Mouse (Mus musculus) cerebral cortex, adult 2 months (tissue): ENCODE measurements around the gene Hoxc6.

Source experiments
- WGBS: fragments of 180-500 bp; shearing (Covaris S2); methylation state at CpG from one replicate; pipeline ENCODE4 v1.1.7; 2018; 5-methylcytosine and 5-hydroxymethylcytosine counted together

Gene Hoxc6

DNA sequence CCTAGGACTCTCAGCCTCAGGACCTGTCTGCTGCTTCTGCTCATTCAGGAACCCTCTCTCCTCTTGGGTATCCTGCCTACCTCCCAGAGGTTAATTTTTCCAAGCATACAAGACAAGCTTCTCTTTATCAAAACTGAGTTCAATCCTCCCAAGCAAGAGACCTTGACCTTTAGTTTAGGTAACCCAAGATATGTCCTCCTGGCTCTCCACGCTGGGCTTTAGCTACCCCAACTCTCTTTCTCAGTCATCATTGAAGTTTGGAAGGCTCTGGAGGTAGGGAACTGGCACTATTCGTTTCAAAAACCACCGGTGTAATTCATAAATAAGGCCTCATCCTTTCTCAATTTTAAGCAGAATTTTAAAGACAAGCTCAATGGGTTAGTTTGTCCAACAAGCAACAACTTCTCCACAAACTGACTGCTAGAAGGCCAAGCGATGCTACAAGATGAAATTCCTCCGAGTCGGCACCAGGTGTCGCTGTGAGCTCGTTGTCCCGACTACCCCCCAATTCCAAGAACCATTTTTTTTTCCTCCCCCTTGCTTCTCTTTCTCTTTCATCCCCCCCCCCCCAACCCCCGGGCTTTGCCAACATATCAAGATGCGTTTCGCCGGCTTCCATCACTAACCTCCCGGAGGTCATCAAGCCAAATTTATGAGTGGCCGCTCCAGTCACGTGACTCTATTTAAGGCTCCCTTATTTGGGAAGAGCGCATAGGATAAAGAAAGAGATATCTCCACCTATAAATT lies 15.4 kb downstream of the Hoxc6 start:
- 6% methylated on average over 17 of the region's 17 CpGs for WGBS

DNA sequence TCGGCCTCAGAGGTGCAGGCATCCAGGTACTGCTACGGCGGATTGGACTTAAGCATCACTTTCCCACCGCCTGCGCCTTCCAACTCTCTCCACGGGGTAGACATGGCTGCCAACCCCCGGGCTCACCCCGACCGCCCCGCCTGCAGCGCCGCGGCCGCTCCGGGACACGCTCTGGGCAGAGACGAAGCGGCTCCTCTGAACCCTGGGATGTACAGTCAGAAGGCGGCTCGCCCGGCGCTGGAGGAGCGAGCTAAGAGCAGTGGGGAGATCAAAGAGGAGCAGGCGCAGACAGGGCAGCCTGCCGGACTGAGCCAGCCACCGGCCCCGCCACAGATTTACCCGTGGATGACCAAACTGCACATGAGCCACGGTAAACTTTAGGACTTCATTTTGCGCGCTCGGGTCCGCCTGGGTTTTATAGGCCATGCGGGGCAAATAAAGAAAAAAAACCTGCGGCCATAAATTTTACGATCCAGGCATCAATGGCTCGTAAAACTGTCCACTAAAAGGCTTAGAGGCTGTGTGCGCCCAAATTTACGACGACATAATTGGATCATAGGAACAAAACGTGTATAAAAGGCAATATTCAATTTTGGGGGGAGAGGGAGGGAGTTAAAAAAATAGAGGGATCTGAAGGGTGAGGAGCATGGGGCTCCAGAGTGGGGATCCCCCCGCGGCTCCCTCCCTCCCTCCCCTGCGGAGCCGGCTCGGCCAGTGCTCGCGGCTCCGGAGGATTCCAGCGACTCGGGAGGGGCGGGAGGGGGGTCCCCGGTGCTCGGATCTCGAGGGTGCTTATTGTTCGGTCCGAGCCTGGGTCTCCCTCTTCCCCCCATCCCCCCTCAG lies 16.3 kb downstream of the Hoxc6 start:
- 2% methylated on average over 51 of the region's 57 CpGs for WGBS

DNA sequence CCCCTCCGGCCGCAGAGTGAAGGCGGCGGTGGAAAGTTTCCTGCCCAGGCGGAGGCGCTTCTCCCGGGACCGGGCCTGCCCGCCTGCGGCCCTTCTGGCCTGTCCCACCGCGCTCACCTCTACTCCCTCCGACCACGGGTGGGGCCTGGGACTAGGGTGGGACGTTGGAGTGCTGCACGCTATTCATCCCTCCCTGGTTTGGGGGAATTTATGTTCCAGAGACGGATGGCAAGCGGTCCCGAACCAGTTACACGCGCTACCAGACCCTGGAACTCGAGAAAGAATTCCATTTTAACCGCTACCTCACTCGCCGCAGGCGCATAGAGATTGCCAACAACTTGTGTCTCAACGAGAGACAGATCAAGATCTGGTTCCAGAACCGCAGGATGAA lies 16.9 kb downstream of the Hoxc6 start:
- WGBS, result 6% methylated on average over 28 of the region's 28 CpGs

DNA sequence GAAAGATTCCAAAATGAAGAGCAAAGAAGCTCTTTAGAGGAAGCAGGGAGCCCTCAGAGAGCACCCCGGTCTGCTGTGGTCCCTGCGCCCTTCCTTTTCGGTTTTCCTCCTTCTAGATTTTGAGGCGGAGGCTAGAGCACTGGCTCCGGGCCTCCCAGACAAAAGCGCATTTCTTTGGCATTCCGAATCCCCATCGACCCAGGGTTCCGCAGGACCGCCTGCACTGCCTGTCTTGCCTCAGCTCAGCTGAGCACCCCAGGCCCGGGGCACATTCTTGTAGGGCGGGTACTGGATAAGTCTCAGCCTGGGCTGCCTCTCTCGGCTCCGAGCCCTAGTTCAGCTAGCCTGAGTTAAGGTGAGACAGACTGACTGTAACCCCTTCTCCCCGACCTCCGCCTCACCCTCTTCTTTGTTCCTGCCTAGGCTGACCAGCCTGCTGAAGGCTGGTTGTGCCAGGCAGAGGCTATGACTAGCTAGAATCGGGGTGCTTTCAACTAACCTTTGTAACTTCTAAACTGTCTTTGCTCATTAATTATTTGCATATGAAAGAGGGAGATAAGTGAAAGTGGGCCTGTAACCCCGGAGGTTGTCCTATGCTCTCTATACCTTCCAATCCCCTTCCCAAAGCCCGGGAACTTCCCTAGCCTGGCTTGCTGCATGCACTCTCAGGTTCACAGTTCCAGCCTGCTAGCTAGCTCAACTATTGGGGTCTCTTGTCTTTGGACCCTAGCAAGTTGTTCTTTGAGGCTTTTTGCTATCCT lies 17.5 kb downstream of the Hoxc6 start:
- 21% methylated on average over 19 of the region's 19 CpGs for whole genome bisulfite sequencing

DNA sequence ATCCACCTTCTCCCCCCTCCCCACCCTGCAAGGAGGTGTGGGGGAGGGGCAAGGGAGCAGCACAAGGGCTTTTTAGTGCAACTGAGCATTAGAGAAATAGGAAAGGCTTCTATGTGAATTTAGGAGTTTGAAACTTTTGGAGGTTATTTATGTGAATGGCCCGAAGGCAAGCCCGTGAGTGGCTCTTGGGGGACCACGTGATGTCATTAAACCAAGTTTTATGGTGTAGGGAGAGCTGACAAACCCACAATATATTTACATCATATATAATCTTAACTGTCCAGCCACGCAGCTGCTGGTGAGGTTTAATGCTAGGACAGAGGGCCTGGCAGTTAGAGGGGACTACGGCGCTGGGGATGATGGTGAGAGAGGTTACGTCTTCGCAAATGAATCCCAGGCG lies 20.6 kb downstream of the Hoxc6 start, which contains the start of gene Hoxc4:
TSS of gene Hoxc4 (plus strand) at position 299 of the 400 bp plus-strand sequence.
- 49% methylated on average over 9 of the region's 9 CpGs for WGBS

DNA sequence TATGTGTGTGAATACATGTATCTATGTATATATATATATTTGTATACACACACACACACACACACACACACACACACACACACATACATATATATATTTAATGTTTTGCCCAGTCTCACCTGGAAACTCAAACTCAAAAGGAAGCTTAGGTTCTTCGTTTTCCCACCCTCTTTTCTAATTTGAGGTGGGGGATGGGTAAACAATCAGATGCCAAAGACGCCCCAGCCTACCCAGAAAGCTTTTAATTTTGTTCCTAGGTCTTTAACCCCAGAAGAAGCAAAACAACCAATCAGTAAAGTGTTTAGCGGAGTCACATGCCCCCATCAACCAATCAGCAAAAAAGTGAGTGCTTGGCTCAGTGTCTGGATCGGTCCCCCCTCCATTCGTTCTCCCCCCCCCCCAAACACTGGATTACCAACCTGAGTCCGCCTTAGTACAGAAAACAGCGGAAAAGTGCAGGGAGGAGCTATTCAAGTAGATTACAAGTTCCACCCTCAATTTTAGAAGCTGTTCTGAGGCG lies 22.9 kb downstream of the Hoxc6 start:
- 3% methylated on average over 8 of the region's 8 CpGs for WGBS

DNA sequence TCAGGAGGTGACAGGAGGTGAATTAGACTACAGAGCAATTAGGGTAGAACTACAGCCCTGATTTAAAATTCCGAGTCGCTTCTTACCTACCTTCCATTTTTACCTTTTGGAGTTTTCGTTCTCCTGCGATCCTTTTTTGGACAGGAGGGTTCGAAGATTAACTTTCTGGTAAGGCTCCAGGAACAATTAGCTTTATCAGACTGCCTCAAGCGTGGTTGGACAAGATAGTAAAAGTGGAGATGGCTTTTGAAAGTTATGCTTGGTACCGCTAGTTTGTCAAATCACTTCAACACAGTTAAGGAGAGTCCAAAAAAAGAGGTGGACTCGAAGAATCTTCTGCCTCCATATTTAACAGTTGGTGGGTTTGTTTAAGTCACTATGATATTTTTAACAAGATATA lies 23.5 kb downstream of the Hoxc6 start:
- 9% methylated on average over 8 of the region's 8 CpGs for WGBS

DNA sequence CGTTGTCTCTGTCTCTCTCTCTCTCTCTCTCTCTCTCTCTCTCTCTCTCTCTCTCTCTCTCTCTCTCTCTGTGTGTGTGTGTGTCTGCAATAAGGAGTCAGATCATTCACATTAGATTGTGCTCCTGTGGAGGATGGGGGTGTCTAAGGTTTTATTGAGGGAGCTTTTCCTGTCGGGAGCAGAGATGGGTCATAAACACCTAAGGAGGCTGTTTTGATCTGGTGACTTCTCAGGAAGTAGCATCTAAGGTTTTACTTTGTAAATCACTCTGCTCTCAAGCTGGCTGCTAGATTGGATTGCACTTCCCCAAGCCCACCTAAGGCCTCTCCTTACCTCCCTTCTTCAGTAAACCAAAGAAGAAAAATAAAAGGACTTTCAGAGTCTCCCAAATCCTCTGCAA lies 26.1 kb downstream of the Hoxc6 start:
- WGBS, result 10% methylated on average over 2 of the region's 2 CpGs

DNA sequence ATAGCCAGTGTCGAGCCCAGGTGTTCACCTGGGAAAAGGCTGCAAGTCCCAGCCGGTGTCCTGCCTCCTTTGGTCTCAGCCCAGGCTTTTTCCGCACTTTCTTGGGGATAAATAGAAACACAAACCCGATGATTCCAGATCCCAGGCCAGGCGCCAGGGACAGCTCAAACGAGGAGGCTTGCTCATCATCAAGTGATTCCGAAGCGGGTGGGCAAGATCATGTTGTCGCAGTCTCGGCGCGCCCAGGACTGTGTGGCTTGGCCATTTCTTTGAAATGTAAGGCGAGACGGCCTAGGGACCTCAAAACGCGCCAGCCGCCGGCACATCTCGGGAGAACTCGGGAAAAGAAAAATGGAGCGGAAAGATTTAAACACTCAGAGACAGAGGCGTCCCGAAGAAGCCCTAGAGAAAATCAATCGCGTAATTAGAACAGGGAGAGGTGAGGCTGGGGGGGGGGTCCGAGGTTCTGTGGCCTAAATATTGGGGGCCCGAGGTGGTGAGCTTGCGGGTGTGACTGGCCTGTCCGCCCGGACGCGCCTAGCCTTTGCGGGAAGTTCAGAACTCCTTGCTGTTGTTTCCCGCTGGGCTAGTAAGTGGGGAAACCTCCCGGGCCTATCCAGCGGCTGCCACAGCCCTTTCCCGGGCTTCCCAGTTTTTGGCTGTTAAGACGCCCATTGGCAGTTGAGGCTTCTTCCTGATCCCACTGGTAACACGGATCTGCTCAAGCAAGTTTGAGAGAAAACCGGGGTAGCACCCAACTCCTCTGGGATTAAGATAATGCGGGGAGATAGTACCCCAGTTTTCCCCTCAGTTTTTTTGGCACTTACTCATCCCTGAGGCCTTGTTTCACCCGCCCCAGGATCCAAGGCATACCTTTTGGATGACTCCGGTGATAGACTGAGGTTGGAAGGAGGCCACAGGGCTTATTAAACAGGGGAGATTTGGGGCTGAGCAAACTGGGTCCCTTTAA lies 29.5 kb downstream of the Hoxc6 start:
- 3% methylated on average over 43 of the region's 43 CpGs for WGBS

DNA sequence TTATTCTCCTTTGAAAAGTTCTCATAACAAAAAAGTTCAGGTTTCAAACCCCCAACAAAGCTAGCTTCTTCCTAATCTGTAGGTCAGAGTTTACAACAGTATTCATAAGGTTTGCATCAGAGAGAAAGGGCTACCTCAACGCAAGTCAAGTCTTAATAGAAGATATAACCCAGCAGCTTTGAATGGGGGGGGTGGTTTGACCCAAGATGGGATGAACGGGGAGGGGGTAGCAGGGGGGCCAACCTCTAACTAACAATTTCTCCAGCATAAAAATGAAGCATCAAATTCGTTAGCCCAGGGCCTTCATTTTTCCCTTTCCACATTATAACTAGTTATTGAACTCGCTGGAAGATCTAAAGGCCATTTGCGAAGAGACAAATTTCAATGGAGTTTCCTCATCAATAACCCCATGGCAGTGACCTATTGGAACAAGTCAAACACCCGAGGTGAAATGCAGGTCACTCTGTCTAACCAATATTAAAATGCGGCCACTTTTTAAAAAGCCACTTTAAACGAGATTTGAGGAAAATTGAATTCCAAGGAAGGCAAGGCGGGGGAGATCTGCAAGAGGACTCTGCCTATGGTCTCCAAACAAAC lies 31.0 kb downstream of the Hoxc6 start:
- 13% methylated on average over 9 of the region's 9 CpGs for WGBS

DNA sequence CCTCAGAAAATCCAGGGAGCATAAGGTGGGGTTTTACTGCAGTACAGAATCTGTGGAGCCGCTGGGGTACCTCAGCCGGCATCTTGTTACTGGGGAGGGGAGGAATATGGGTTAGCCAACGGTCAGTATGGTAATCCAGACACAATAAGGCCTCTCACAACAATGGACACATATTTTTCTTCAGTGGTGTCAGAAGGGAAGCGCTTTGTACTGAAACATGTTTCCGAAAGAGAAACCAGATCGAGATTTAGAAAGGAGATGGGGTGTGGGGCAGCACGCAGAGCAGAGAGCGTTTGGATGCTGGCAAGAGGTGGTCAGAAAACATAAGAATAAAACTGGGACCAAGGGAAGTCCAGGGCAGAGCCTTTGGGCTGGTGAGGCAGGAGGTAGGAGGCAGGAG lies 32.1 kb downstream of the Hoxc6 start:
- WGBS, result 5% methylated on average over 8 of the region's 8 CpGs

DNA sequence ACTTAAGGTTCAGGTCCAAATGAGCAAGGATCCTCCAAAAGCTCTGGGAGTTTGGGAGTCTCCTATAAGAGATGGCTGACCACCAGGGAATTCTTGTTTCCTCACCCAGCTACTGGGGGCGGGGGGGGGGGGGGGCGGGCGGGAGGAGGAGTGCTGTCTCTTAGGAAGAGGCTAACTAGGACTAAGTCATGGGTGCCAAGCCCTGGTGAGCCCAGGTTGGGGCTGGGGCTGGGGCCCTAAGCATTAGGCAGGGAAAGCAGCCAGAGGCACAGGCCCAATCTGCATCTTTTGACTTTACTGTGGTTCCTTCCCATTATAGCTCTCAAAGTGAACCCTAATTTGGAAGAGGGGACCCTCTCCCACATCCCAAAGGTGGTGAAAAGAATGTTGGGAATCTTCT lies 34.1 kb downstream of the Hoxc6 start:
- 0% methylated on average over 3 of the region's 3 CpGs for WGBS

DNA sequence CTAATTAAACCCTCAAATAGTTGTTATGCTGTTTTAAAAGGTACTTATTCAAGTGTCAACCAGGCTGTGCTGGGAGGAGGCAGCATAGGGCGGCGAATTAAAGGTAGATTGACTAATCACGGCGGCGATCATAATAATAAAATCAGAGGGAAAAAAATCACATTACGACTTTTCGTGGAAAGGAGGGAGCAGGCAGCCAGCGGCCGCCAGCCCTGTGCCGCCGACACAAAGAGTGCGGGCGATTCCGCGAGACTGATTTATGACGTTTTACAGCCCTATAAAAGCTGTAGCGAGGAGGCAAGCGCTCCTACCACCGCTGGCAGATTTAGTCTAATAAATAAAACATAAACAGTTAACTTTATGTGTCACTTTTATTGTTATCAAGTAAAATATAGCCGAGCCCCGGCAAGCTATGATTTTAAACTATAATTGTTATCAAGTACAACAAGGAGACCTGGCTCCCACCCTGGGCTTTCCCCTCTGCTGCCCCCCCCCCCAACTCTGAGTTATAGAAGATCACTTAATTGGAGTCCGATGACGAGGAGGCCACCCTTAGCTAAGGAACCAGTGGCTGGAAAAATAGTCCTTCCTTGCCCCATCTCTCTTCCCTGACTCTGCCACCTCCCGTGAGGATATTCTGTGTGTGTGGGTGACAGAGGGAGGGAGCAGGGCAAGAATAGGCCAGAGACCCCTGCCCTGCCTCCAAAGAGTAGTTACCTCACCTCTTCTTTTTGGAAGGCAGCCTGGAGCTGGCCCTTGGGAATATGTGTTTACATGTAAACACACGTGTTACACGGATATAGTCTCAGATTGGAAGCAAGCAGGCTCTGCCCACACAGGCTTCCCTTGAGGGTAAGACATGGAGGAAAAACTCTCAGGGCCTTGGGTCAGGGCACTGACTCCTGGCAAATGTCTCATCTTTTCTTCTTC lies 34.9 kb downstream of the Hoxc6 start:
- WGBS, result 4% methylated on average over 26 of the region's 26 CpGs

DNA sequence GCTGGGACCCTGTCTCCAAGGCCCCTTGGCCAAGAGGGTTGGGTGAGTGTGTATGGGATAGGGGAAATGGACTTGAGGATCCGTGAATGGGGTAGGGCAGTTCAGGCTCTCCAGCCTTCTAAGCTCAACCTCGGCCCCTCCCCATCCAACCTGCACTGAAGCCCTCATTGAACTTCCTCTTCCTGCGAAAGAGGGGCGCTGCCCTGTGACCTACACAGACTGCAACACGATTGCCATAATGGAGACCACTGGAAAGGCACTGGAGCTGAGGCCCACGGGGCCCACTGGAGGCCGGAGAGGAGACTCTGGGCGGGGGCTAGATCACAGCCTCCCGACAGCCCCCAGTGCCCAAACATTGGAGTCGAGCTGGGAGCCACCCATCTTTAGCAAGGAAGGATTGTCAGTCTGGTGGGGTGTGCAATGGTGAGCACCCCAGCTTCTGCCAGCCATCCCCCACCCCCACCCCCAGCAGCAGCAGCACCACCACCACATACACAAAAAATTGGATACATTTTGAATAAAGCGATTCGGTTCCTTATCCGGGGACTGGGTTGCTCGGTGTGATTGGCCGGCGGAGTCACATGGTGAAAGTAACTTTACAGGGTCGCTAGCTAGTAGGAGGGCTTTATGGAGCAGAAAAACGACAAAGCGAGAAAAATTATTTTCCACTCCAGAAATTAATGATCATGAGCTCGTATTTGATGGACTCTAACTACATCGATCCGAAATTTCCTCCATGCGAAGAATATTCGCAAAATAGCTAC lies 36.2 kb downstream of the Hoxc6 start:
- 2% methylated on average over 24 of the region's 24 CpGs for WGBS

DNA sequence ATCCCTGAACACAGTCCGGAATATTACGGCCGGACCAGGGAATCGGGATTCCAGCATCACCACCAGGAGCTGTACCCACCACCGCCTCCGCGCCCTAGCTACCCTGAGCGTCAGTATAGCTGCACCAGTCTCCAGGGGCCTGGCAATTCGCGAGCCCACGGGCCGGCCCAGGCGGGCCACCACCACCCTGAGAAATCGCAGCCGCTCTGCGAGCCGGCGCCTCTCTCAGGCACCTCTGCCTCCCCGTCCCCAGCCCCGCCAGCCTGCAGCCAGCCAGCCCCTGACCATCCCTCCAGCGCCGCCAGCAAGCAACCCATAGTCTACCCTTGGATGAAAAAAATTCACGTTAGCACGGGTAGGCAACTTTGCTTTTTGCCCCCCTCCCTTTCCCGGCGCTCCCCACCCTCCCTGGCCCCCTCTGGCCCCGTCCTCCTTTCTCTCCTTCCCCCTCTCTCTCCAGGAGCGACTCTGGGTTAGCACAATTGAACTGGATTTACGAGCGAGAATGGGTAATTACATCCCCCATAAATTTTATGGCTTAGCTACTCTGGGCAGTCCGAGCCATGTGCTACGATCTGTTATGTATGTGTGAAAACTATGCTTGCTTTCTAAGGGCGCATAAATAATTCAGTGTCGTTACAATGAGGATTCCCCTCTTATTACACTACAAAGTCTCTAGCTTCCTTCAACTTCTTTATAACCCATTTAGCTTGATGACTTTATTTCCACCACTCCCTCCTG lies 36.9 kb downstream of the Hoxc6 start:
- WGBS, result 3% methylated on average over 34 of the region's 34 CpGs

DNA sequence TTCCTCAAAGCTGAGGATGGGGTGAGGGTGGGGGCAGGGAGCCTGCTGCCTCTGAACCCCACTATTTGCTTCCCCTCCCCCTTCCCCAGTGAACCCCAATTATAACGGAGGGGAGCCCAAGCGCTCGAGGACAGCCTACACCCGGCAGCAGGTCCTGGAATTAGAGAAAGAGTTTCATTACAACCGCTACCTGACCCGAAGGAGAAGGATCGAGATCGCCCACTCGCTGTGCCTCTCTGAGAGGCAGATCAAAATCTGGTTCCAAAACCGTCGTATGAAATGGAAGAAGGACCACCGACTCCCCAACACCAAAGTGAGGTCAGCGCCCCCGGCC lies 37.5 kb downstream of the Hoxc6 start:
- 3% methylated on average over 14 of the region's 14 CpGs for WGBS

DNA sequence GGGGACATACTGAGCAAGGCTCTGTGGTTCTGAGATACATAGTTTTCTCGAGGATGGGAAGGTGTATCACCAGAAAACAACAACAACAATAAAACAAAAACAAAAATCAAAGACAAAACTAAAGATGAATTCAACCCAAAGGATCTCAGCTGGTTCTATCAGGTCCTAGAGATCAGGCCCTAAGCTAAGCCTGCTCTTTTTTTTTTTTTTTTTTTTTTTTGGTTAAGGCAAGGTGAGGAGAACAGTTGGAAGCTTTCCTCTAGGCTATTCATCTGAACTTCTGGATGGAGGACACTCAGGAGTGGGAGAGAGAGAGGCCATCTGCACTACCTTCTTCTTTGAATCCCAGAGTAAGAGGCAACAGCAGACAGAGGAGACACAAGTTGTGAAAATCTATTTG lies 39.5 kb downstream of the Hoxc6 start:
- 58% methylated on average over 1 of the region's 1 CpGs for WGBS
